Mouse (Mus musculus) liver, embryonic 15.5 days (tissue): ENCODE measurements around the gene Tnfrsf13c. TPM values are rescaled to one million over a fixed set of nuclear protein-coding genes. Genes with fewer than 3 reads are reported as not detected.
"Not testable (repeated sequence)": the region's sequence is repeated elsewhere in the genome, so short reads cannot be mapped to it uniquely, and the experiment has no call there.

Source experiments
- ATAC-seq: fragments of 200-750 bp; cut with Nextera tagmentation; 2 replicates; pipeline ENCODE4 v1.8.0; 2017; ENCODE audit warnings: moderate number of reproducible peaks, mild to moderate bottlenecking, moderate library complexity; ENCODE audit not compliant: insufficient read depth
- H3K27ac ChIP-seq: fragments of 300-500 bp; sonication (generic); replicated peaks from 2 replicates; pipeline ENCODE4 v1.5.1; 2015; ENCODE audit warnings: mild to moderate bottlenecking, inconsistent platforms
- H3K27me3 ChIP-seq: fragments of 300-500 bp; sonication (generic); 2 replicates; pipeline ENCODE4 v1.6.1; 2015; ENCODE audit warnings: mild to moderate bottlenecking, inconsistent platforms
- H3K36me3 ChIP-seq: fragments of 300-500 bp; sonication (generic); replicated peaks from 2 replicates; pipeline ENCODE4 v1.6.1; 2015; ENCODE audit warnings: moderate library complexity, mild to moderate bottlenecking, inconsistent platforms
- H3K4me1 ChIP-seq: fragments of 300-500 bp; sonication (generic); replicated peaks from 2 replicates; pipeline ENCODE4 v1.6.1; 2015; ENCODE audit warnings: inconsistent platforms
- H3K4me2 ChIP-seq: fragments of 300-500 bp; sonication (generic); 2 replicates; pipeline ENCODE4 v1.6.1; 2015; ENCODE audit warnings: moderate library complexity, mild to moderate bottlenecking, inconsistent platforms
- H3K4me3 ChIP-seq: fragments of 300-500 bp; sonication (generic); replicated peaks from 2 replicates; pipeline ENCODE4 v1.5.1; 2015; ENCODE audit warnings: mild to moderate bottlenecking, inconsistent platforms
- H3K9ac ChIP-seq: fragments of 300-500 bp; sonication (generic); 2 replicates; pipeline ENCODE4 v1.6.1; 2015; ENCODE audit warnings: moderate library complexity, mild to moderate bottlenecking, inconsistent platforms
- H3K9me3 ChIP-seq: fragments of 300-500 bp; sonication (generic); replicated peaks from 2 replicates; pipeline ENCODE4 v1.6.1; 2016; ENCODE audit warnings: inconsistent platforms
- WGBS: fragments of 180-500 bp; shearing (Covaris S2); methylation state at CpG from one replicate; pipeline ENCODE4 v1.1.7; 2015; ENCODE audit warnings: mixed read lengths; ENCODE audit not compliant: insufficient replicate concordance; 5-methylcytosine and 5-hydroxymethylcytosine counted together
- polyA plus RNA-seq: library from polyadenylated mRNA; unstranded; fragments of >200 nt; fragmentation: Nextera tagmentation; extraction: Ambion mirVana; gene quantifications from 2 replicates; pipeline ENCODE4 v1.2.1, GENCODE M21; 2015

The Tnfrsf13c gene
- polyA plus RNA-seq, 1 experiment from 2014 or later: 0.79 TPM

- H3K9me3 ChIP-seq: peaks cover 2% of the 10 kb centered on the region; the same call in 1 of the 2 replicates
- no peak overlapping the region for H3K9ac ChIP-seq
- no peak overlapping the region for H3K4me2 ChIP-seq
- no peak overlapping the region for H3K27ac ChIP-seq
- H3K4me1 ChIP-seq: peaks cover 23% of the 10 kb centered on the region
- no peaks in the 10 kb centered on the region for H3K27me3 ChIP-seq
- WGBS: 56% methylated on average over 3 of the region's 3 CpGs
- no peak for ATAC-seq
- H3K4me3 ChIP-seq: no peak overlapping the region
- H3K36me3 ChIP-seq: no peaks in the 10 kb centered on the region
Observed at GRCm38 (mm10) chr15:82247131-82247776, 23.1 kb upstream of the Tnfrsf13c start.

- ATAC-seq, H3K27me3 ChIP-seq, H3K9me3 ChIP-seq, H3K36me3 ChIP-seq: not testable (repeated sequence)
- peak overlapping the region; percentile 89 for H3K27ac ChIP-seq
- H3K9ac ChIP-seq: peak overlapping the region; percentile 77
- H3K4me1 ChIP-seq: peaks cover 31% of the 10 kb centered on the region
- H3K4me3 ChIP-seq: peak overlapping the region; percentile 91
- H3K4me2 ChIP-seq: peak overlapping the region; percentile 95
- WGBS: 22% methylated on average over 9 of the region's 9 CpGs
Observed at GRCm38 (mm10) chr15:82244805-82245161, 20.6 kb upstream of the Tnfrsf13c start.

- Histone ChIP-seq H3K27me3 (no peaks in the 10 kb centered on the region), H3K9me3 (no peaks in the 10 kb centered on the region), H3K9ac (peak within 1 kb of the TSS; percentile 77), H3K27ac (peak within 1 kb of the TSS; percentile 89), H3K36me3 (peaks cover 1% of the 10 kb centered on the region; the same call in 1 of the 2 replicates), H3K4me1 (peaks cover 31% of the 10 kb centered on the region), H3K4me2 (peak within 1 kb of the TSS; percentile 95), H3K4me3 (peak within 1 kb of the TSS; percentile 91)
- peak; percentile 97 for ATAC-seq
- WGBS: under 1% methylated on average over 65 of the region's 65 CpGs
Observed at GRCm38 (mm10) chr15:82244115-82244804, 20.1 kb upstream of the Tnfrsf13c start, which contains the start of gene Cenpm. Cenpm (minus strand) TSS chr15:82244748.

- peaks cover 7% of the 10 kb centered on the region; the same call in 1 of the 2 replicates for H3K36me3 ChIP-seq
- H3K9me3 ChIP-seq: no peaks in the 10 kb centered on the region
- peak overlapping the region; percentile 89 for H3K27ac ChIP-seq
- peaks cover 31% of the 10 kb centered on the region for H3K4me1 ChIP-seq
- H3K27me3 ChIP-seq: no peaks in the 10 kb centered on the region
- WGBS: 6% methylated on average over 12 of the region's 12 CpGs
- H3K4me2 ChIP-seq: peak overlapping the region; percentile 95
- peak overlapping the region; percentile 91 for H3K4me3 ChIP-seq
- ATAC-seq: no peak
- peak overlapping the region; percentile 77 for H3K9ac ChIP-seq
Observed at GRCm38 (mm10) chr15:82243742-82244114, 19.6 kb upstream of the Tnfrsf13c start.

- peak overlapping the region; percentile 91 for H3K4me3 ChIP-seq
- ATAC-seq: no peak
- no peaks in the 10 kb centered on the region for H3K27me3 ChIP-seq
- peaks cover 11% of the 10 kb centered on the region for H3K36me3 ChIP-seq
- H3K9me3 ChIP-seq: no peaks in the 10 kb centered on the region
- peaks cover 31% of the 10 kb centered on the region for H3K4me1 ChIP-seq
- H3K4me2 ChIP-seq: peak overlapping the region; percentile 95
- peak overlapping the region; percentile 77 for H3K9ac ChIP-seq
- 64% methylated on average over 3 of the region's 3 CpGs for WGBS
- peak overlapping the region; percentile 89; the same call in 1 of the 2 replicates for H3K27ac ChIP-seq
Observed at GRCm38 (mm10) chr15:82243311-82243710, 19.1 kb upstream of the Tnfrsf13c start.

- 14% methylated on average over 5 of the region's 5 CpGs for WGBS
- peaks cover 21% of the 10 kb centered on the region for H3K4me1 ChIP-seq
- peak; percentile 50; the same call in 1 of the 2 replicates for ATAC-seq
Observed at GRCm38 (mm10) chr15:82236565-82236964, 12.4 kb upstream of the Tnfrsf13c start.

DNA sequence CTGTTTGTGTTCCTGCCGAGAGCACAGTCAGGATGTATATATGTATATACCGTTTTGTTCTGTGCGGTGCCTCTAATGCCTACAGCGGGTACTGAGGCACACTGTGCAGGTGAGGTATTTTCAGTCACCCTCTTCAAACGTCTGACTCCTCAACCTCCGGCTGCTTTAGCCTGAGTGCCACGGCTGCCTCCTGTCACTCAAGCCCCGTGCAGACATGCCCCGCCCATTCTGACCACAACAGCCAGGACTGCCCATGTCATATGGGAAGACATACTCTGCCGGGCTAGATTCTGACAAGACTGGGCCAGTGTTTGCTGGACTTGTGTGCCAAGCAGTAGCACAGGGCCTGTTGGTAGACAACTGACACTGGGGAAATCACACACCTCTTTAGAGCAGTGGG lies 11.5 kb upstream of the Tnfrsf13c start:
- 0 out of 2 replicates have a peak overlapping the region, but pooled peaks have one; percentile 19 for H3K27ac ChIP-seq

More at GRCm38 (mm10) chr15:82236565-82236964, 12.4 kb upstream of the Tnfrsf13c start:
- Histone ChIP-seq H3K9me3 (no peaks in the 10 kb centered on the region), H3K4me3 (no peak overlapping the region), H3K36me3 (peaks cover 28% of the 10 kb centered on the region), H3K27me3 (no peaks in the 10 kb centered on the region), H3K9ac (no peak overlapping the region), H3K27ac (no peak overlapping the region), H3K4me2 (no peak overlapping the region)

DNA sequence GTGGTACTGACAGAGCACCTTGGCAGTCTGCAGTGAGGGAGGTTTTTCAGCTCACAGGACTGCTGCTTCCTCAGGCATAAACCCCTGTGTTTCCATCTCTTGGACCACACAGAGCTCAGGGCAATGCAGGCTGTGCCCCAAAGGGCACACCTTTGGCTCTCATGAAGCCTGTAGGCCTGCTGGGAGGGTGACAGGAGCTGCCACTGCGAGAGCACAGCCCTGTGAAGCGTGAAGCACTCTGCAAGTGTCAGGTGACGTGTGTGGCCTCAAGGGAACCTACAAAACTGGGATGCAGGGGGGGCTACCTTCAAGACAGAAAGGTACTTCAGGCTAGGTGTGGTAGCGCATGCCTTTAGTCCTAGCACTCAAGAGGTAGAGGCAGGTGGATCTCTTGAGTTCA lies 8.5 kb upstream of the Tnfrsf13c start:
- 83% methylated on average over 4 of the region's 4 CpGs for WGBS
- peaks cover 45% of the 10 kb centered on the region for H3K4me1 ChIP-seq
- H3K27ac ChIP-seq: no peak overlapping the region

More for the DNA sequence above, 11.5 kb upstream of the Tnfrsf13c start:
- Histone ChIP-seq H3K36me3 (peaks cover 28% of the 10 kb centered on the region), H3K9me3 (no peaks in the 10 kb centered on the region), H3K4me3 (no peak overlapping the region), H3K27me3 (no peaks in the 10 kb centered on the region), H3K9ac (no peak overlapping the region), H3K4me1 (peaks cover 21% of the 10 kb centered on the region), H3K4me2 (no peak overlapping the region)
- 0 out of 2 replicates have a peak, but pooled peaks have one; percentile 14 for ATAC-seq
- 38% methylated on average over 10 of the region's 10 CpGs for WGBS

GRCm38 (mm10) chr15:82231591-82232378 lies 7.6 kb upstream of the Tnfrsf13c start:
- peaks cover 1% of the 10 kb centered on the region; the same call in 1 of the 2 replicates for H3K27me3 ChIP-seq
- no peak overlapping the region; the same call in 1 of the 2 replicates for H3K27ac ChIP-seq
- H3K9ac ChIP-seq: no peak overlapping the region
- H3K4me1 ChIP-seq: peaks cover 46% of the 10 kb centered on the region
- no peak overlapping the region for H3K4me3 ChIP-seq
- ATAC-seq: no peak
- H3K36me3 ChIP-seq: peaks cover 7% of the 10 kb centered on the region
- H3K9me3 ChIP-seq: no peaks in the 10 kb centered on the region
- 68% methylated on average over 11 of the region's 11 CpGs for WGBS
- H3K4me2 ChIP-seq: no peak overlapping the region

More for the DNA sequence above, 8.5 kb upstream of the Tnfrsf13c start:
- Histone ChIP-seq H3K9ac (no peak overlapping the region), H3K9me3 (no peaks in the 10 kb centered on the region), H3K36me3 (peaks cover 13% of the 10 kb centered on the region), H3K27me3 (no peaks in the 10 kb centered on the region), H3K4me3 (no peak overlapping the region), H3K4me2 (no peak overlapping the region)
- ATAC-seq: no peak

DNA sequence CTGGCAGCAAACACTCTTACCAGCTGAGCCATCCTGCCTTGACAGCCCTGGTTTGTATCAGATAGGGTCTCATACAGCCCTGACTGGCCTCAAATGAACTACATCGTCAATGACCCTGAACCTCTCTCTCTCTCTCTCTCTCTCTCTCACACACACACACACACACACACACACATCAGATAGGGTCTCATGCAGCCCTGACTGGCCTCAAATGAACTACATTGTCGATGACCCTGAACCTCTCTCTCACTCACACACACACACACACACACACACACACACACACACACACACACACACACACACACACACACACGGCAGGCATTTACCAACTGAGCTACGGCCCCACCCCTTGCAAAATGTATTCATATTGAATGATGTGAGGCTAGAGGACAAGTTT lies 6.9 kb upstream of the Tnfrsf13c start:
- 70% methylated on average over 4 of the region's 4 CpGs for WGBS
- ATAC-seq: no peak
- Histone ChIP-seq H3K27ac (0 out of 2 replicates have a peak overlapping the region, but pooled peaks have one; percentile 9), H3K4me2 (no peak overlapping the region), H3K36me3 (peaks cover 7% of the 10 kb centered on the region), H3K27me3 (peaks cover 8% of the 10 kb centered on the region), H3K4me1 (peaks cover 45% of the 10 kb centered on the region), H3K4me3 (no peak overlapping the region), H3K9me3 (no peaks in the 10 kb centered on the region), H3K9ac (no peak overlapping the region)
